Mouse (Mus musculus): ENCODE measurements around the gene Prpf4. TPM values are rescaled to one million over a fixed set of nuclear protein-coding genes. Genes with fewer than 3 reads are reported as not detected.

Prpf4 gene
- polyA plus RNA-seq (2015; fragmentation: Nextera tagmentation; extraction: Ambion mirVana): 15.3 and 16.4 TPM in 2 replicates

- peak; percentile 99 for ATAC-seq (ENCODE audit: low FRiP score)
- peaks cover 22% of the 10 kb centered on the region for H3K36me3 ChIP-seq
- peak within 1 kb of the TSS; percentile 86 for H3K9ac ChIP-seq (replicated peaks)
- H3K4me2 ChIP-seq: peak within 1 kb of the TSS; percentile 75
- H3K4me1 ChIP-seq: peaks cover 43% of the 10 kb centered on the region
- peak within 1 kb of the TSS; percentile 88 for H3K27ac ChIP-seq (replicated peaks)
- H3K27me3 ChIP-seq (replicated peaks): no peaks in the 10 kb centered on the region
- WGBS: under 1% methylated on average over 39 of the region's 39 CpGs
- no peaks in the 10 kb centered on the region for H3K9me3 ChIP-seq (replicated peaks)
- peak within 1 kb of the TSS; percentile 85 for H3K4me3 ChIP-seq (replicated peaks)
Observed at GRCm38 (mm10) chr4:62408601-62409282, at the start of gene Prpf4, which contains the start of gene Cdc26. Gene Prpf4, plus strand, starts transcription at chr4:62408797. Gene Cdc26, minus strand, starts transcription at chr4:62408642.

- peak overlapping the region; percentile 80 for H3K4me2 ChIP-seq
- peaks cover 31% of the 10 kb centered on the region for H3K4me1 ChIP-seq
- H3K27me3 ChIP-seq (replicated peaks): no peaks in the 10 kb centered on the region
- H3K4me3 ChIP-seq (replicated peaks): peak overlapping the region; percentile 89
- no peak for ATAC-seq (ENCODE audit: low FRiP score)
- H3K9me3 ChIP-seq (replicated peaks): no peaks in the 10 kb centered on the region
- H3K9ac ChIP-seq (replicated peaks): peak overlapping the region; percentile 84
- 50% methylated on average over 7 of the region's 7 CpGs for WGBS
- H3K36me3 ChIP-seq: 0 out of 2 replicates have a peak, but pooled peaks cover 3% of the 10 kb centered on the region
- H3K27ac ChIP-seq (replicated peaks): peak overlapping the region; percentile 89; the same call in 1 of the 2 replicates
Observed at GRCm38 (mm10) chr4:62359256-62359775, 49.3 kb upstream of the Prpf4 start.

- under 1% methylated on average over 51 of the region's 51 CpGs for WGBS
Observed at GRCm38 (mm10) chr4:62360088-62360804, 48.4 kb upstream of the Prpf4 start, which contains the start of the genes Fkbp15 and Slc31a1. Gene Fkbp15, minus strand, starts transcription at chr4:62360548. Gene Slc31a1, plus strand, starts transcription at chr4:62360727.

GRCm38 (mm10) chr4:62360805-62361455, 47.7 kb upstream of the Prpf4 start:
- H3K4me1 ChIP-seq: peaks cover 31% of the 10 kb centered on the region
- H3K9me3 ChIP-seq (replicated peaks): no peaks in the 10 kb centered on the region
- ATAC-seq (ENCODE audit: low FRiP score): peak; percentile 62; the same call in 1 of the 2 replicates
- 0 out of 2 replicates have a peak, but pooled peaks cover 3% of the 10 kb centered on the region for H3K36me3 ChIP-seq
- no peaks in the 10 kb centered on the region for H3K27me3 ChIP-seq (replicated peaks)
- H3K4me3 ChIP-seq (replicated peaks): peak overlapping the region; percentile 89
- peak overlapping the region; percentile 57 for H3K9ac ChIP-seq (replicated peaks)
- peak overlapping the region; percentile 83 for H3K27ac ChIP-seq (replicated peaks)
- whole genome bisulfite sequencing: under 1% methylated on average over 22 of the region's 22 CpGs
- H3K4me2 ChIP-seq: peak overlapping the region; percentile 80

More at GRCm38 (mm10) chr4:62360088-62360804, 48.4 kb upstream of the Prpf4 start, which contains the start of the genes Fkbp15 and Slc31a1:
- H3K9ac ChIP-seq (replicated peaks): peak within 1 kb of the TSS; percentile 84
- H3K27ac ChIP-seq (replicated peaks): peak within 1 kb of the TSS; percentile 89
- H3K36me3 ChIP-seq: 0 out of 2 replicates have a peak, but pooled peaks cover 3% of the 10 kb centered on the region
- ATAC-seq (ENCODE audit: low FRiP score): peak; percentile 100
- no peaks in the 10 kb centered on the region for H3K9me3 ChIP-seq (replicated peaks)
- peak within 1 kb of the TSS; percentile 80 for H3K4me2 ChIP-seq
- peaks cover 31% of the 10 kb centered on the region for H3K4me1 ChIP-seq
- H3K4me3 ChIP-seq (replicated peaks): peak within 1 kb of the TSS; percentile 89
- H3K27me3 ChIP-seq (replicated peaks): no peaks in the 10 kb centered on the region

- WGBS: 41% methylated on average over 6 of the region's 6 CpGs
Observed at GRCm38 (mm10) chr4:62361571-62361970, 47.0 kb upstream of the Prpf4 start.

GRCm38 (mm10) chr4:62361997-62362396, 46.6 kb upstream of the Prpf4 start:
- Histone ChIP-seq H3K27ac (replicated peaks) (no peak overlapping the region; the same call in 1 of the 2 replicates), H3K9ac (replicated peaks) (no peak overlapping the region), H3K36me3 (0 out of 2 replicates have a peak, but pooled peaks cover 3% of the 10 kb centered on the region), H3K4me1 (peaks cover 31% of the 10 kb centered on the region), H3K9me3 (replicated peaks) (no peaks in the 10 kb centered on the region), H3K27me3 (replicated peaks) (no peaks in the 10 kb centered on the region), H3K4me3 (replicated peaks) (peak overlapping the region; percentile 89; the same call in 1 of the 2 replicates), H3K4me2 (peak overlapping the region; percentile 80)
- WGBS: 95% methylated on average over 1 of the region's 1 CpGs
- ATAC-seq (ENCODE audit: low FRiP score): no peak

More at GRCm38 (mm10) chr4:62361571-62361970, 47.0 kb upstream of the Prpf4 start:
- Histone ChIP-seq H3K9ac (replicated peaks) (peak overlapping the region; percentile 57; the same call in 1 of the 2 replicates), H3K9me3 (replicated peaks) (no peaks in the 10 kb centered on the region), H3K4me3 (replicated peaks) (peak overlapping the region; percentile 89), H3K36me3 (0 out of 2 replicates have a peak, but pooled peaks cover 3% of the 10 kb centered on the region), H3K27me3 (replicated peaks) (no peaks in the 10 kb centered on the region), H3K27ac (replicated peaks) (no peak overlapping the region; the same call in 1 of the 2 replicates), H3K4me1 (peaks cover 31% of the 10 kb centered on the region), H3K4me2 (peak overlapping the region; percentile 80)
- ATAC-seq (ENCODE audit: low FRiP score): no peak

- Histone ChIP-seq H3K9ac (replicated peaks) (no peak overlapping the region), H3K27ac (replicated peaks) (no peak overlapping the region), H3K27me3 (replicated peaks) (no peaks in the 10 kb centered on the region), H3K36me3 (0 out of 2 replicates have a peak, but pooled peaks cover 2% of the 10 kb centered on the region), H3K4me2 (0 out of 2 replicates have a peak overlapping the region, but pooled peaks have one; percentile 80), H3K4me3 (replicated peaks) (no peak overlapping the region), H3K4me1 (peaks cover 31% of the 10 kb centered on the region), H3K9me3 (replicated peaks) (no peaks in the 10 kb centered on the region)
- no peak for ATAC-seq (ENCODE audit: low FRiP score)
- 91% methylated on average over 2 of the region's 2 CpGs for WGBS
Observed at GRCm38 (mm10) chr4:62362437-62362836, 46.2 kb upstream of the Prpf4 start.

GRCm38 (mm10) chr4:62364299-62364698, 44.3 kb upstream of the Prpf4 start:
- H3K27ac ChIP-seq (replicated peaks): no peak overlapping the region
- no peak for ATAC-seq (ENCODE audit: low FRiP score)
- H3K36me3 ChIP-seq: no peaks in the 10 kb centered on the region
- H3K9ac ChIP-seq (replicated peaks): no peak overlapping the region
- H3K4me2 ChIP-seq: no peak overlapping the region
- no peak overlapping the region for H3K4me3 ChIP-seq (replicated peaks)
- no peaks in the 10 kb centered on the region for H3K9me3 ChIP-seq (replicated peaks)
- no peaks in the 10 kb centered on the region for H3K27me3 ChIP-seq (replicated peaks)
- peaks cover 22% of the 10 kb centered on the region for H3K4me1 ChIP-seq
- WGBS: 93% methylated on average over 8 of the region's 8 CpGs

- 79% methylated on average over 4 of the region's 4 CpGs for WGBS
- Histone ChIP-seq H3K4me2 (no peak overlapping the region), H3K9me3 (replicated peaks) (no peaks in the 10 kb centered on the region), H3K36me3 (no peaks in the 10 kb centered on the region), H3K9ac (replicated peaks) (no peak overlapping the region), H3K27me3 (replicated peaks) (no peaks in the 10 kb centered on the region), H3K4me3 (replicated peaks) (no peak overlapping the region), H3K4me1 (peaks cover 13% of the 10 kb centered on the region), H3K27ac (replicated peaks) (no peak overlapping the region)
- ATAC-seq (ENCODE audit: low FRiP score): no peak
Observed at GRCm38 (mm10) chr4:62366291-62366690, 42.3 kb upstream of the Prpf4 start.

- Histone ChIP-seq H3K4me2 (no peak overlapping the region), H3K27ac (replicated peaks) (no peak overlapping the region), H3K9ac (replicated peaks) (no peak overlapping the region), H3K36me3 (no peaks in the 10 kb centered on the region), H3K4me1 (peaks cover under 1% of the 10 kb centered on the region; the same call in 1 of the 2 replicates), H3K27me3 (replicated peaks) (no peaks in the 10 kb centered on the region), H3K4me3 (replicated peaks) (no peak overlapping the region), H3K9me3 (replicated peaks) (no peaks in the 10 kb centered on the region)
- WGBS: 91% methylated on average over 6 of the region's 6 CpGs
- ATAC-seq (ENCODE audit: low FRiP score): no peak
Observed at GRCm38 (mm10) chr4:62367586-62367985, 41.0 kb upstream of the Prpf4 start.

GRCm38 (mm10) chr4:62369091-62369490, 39.5 kb upstream of the Prpf4 start:
- H3K27me3 ChIP-seq (replicated peaks): no peaks in the 10 kb centered on the region
- H3K4me1 ChIP-seq: no peaks in the 10 kb centered on the region
- no peak for ATAC-seq (ENCODE audit: low FRiP score)
- no peaks in the 10 kb centered on the region for H3K9me3 ChIP-seq (replicated peaks)
- H3K9ac ChIP-seq (replicated peaks): no peak overlapping the region
- H3K4me3 ChIP-seq (replicated peaks): no peak overlapping the region
- H3K27ac ChIP-seq (replicated peaks): no peak overlapping the region
- no peak overlapping the region for H3K4me2 ChIP-seq
- 85% methylated on average over 3 of the region's 3 CpGs for WGBS
- no peaks in the 10 kb centered on the region for H3K36me3 ChIP-seq

Data from neural tube, embryonic 15.5 days (tissue).